ENCODE assay signal across 24 mouse cellular contexts in the genomic region with DNA sequence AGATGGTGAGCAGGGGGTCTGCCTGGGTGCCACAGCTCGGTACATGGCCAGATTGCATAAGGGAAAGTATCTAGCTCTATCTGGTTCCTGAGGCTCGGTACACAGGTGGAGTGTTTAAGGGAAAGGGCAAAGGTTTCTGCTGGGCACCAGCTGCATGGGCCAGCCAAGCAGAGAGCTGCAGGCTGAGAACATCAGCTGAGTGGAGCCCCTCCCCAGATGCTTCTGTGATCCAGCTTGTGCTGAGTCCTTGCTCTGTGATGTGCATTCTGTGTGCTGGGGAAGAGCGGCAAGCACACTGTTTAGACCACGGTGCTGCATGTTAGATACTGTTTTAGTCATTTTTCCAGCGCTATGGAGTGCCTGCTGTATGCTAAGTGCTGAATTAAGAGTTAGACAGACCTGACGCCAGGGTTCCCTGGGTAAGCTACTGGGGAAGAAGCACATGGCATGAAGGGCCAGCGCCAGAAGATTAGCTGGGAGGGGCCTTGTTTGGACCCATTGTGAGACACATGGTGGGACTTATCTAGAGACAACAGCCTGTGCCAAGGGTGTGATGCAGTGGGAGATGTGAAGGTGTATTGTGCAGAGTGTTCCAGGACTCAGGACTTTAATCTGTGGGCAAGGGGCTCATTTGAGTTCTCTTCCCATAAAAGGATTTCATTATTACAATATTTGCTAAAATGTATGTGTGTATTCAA. TPM values are rescaled to one million over a fixed set of nuclear protein-coding genes. Genes with fewer than 3 reads are reported as not detected.
DNase-seq lines count a peak whose midpoint lies in the region; ATAC-seq lines count a peak whose summit lies in the region.
"Had no signal": no experiment of that assay in that cellular context is flagged by ENCODE, and none has a peak within 500 bp of the region (broad histone marks: within the 10 kb centered on the region; RNA-seq: fewer than 3 reads in every experiment).

No protein-coding gene starts in this region.

- 73% methylated on average over 7 of the region's 7 CpGs for WGBS in heart, embryonic 11.5 days (ENCODE audit: insufficient replicate concordance)
- WGBS in liver, embryonic 11.5 days: 69% methylated on average over 7 of the region's 7 CpGs

- H3K36me3 ChIP-seq in heart, embryonic 11.5 days (ENCODE audit: control insufficient read depth, insufficient read depth, low read length): peaks cover 2% of the 10 kb centered on the region
- peaks cover 4% of the 10 kb centered on the region; the same call in 1 of the 2 replicates for H3K36me3 ChIP-seq in liver, embryonic 11.5 days (ENCODE audit: control insufficient read depth, insufficient read depth, low read length)

- no peak for DNase-seq in heart, adult 18-20 months
- peak; percentile 78 for DNase-seq in c-Kit-positive CD71-positive TER-119-negative erythroid progenitor cells, embryonic 14.5 days (ENCODE audit: low read depth)
- DNase-seq in liver, embryonic 11.5 days (ENCODE audit: low spot score): peak; percentile 41
- no peak for DNase-seq in thymus, postnatal 0 days (ENCODE audit: low spot score)
- no peak for DNase-seq in adrenal gland, postnatal 25 days
- DNase-seq: B cell, adult 2 months; cerebellum, adult 11 months; cerebellum, postnatal 14 days; gastrocnemius, postnatal 25 days; heart, postnatal 14 days; kidney, adult 11 months; midbrain, embryonic 14.5 days; right cerebral cortex, postnatal 14 days; spleen, adult 18-20 months; thymus, adult 2 months had no signal

- H3K27me3 ChIP-seq in heart, embryonic 11.5 days (ENCODE audit: control insufficient read depth, insufficient read depth, low read length): no peaks in the 10 kb centered on the region
- no peaks in the 10 kb centered on the region for H3K27me3 ChIP-seq in liver, embryonic 11.5 days (replicated peaks; ENCODE audit: control insufficient read depth, insufficient read depth, low read length)
- H3K27me3 ChIP-seq: embryonic facial prominence, embryonic 15.5 days; hindbrain, embryonic 15.5 days; neural tube, embryonic 13.5 days had no signal

- no peak overlapping the region for H3K4me3 ChIP-seq in heart, embryonic 11.5 days (ENCODE audit: low read depth, low read length)
- H3K4me3 ChIP-seq in liver, embryonic 11.5 days (ENCODE audit: low read depth, low read length): no peak overlapping the region
- H3K4me3 ChIP-seq: embryonic facial prominence, embryonic 15.5 days; hindbrain, embryonic 15.5 days; neural tube, embryonic 13.5 days had no signal

- H3K9me3 ChIP-seq in heart, embryonic 11.5 days (replicated peaks; ENCODE audit: control insufficient read depth, low read length): no peaks in the 10 kb centered on the region
- H3K9me3 ChIP-seq in liver, embryonic 11.5 days (ENCODE audit: control insufficient read depth, low read length): no peaks in the 10 kb centered on the region
- H3K9me3 ChIP-seq: embryonic facial prominence, embryonic 15.5 days; hindbrain, embryonic 15.5 days; neural tube, embryonic 13.5 days had no signal

- peak; percentile 79 for ATAC-seq in heart, embryonic 11.5 days (replicated peaks; ENCODE audit: insufficient number of reproducible peaks, low FRiP score, low TSS enrichment)
- ATAC-seq in liver, embryonic 11.5 days (replicated peaks; ENCODE audit: low FRiP score): peak; percentile 94
- ATAC-seq in megakaryocyte progenitor cell, adult 5-6 weeks (replicated peaks; ENCODE audit: poor library complexity): peak; percentile 98
- ATAC-seq: forebrain, embryonic 16.5 days had no signal

- H3K9ac ChIP-seq in heart, embryonic 11.5 days (ENCODE audit: low read depth, low read length): no peak overlapping the region
- H3K9ac ChIP-seq in liver, embryonic 11.5 days (ENCODE audit: low read depth, low read length): peak overlapping the region; percentile 35; the same call in 1 of the 2 replicates
- H3K9ac ChIP-seq: embryonic facial prominence, embryonic 15.5 days; hindbrain, embryonic 15.5 days; neural tube, embryonic 13.5 days had no signal

- H3K4me1 ChIP-seq in heart, embryonic 11.5 days (ENCODE audit: control insufficient read depth, insufficient read depth, low read length): no peaks in the 10 kb centered on the region
- peaks cover 15% of the 10 kb centered on the region for H3K4me1 ChIP-seq in liver, embryonic 11.5 days (replicated peaks; ENCODE audit: control insufficient read depth, insufficient read depth, low read length)
- H3K4me1 ChIP-seq: embryonic facial prominence, embryonic 15.5 days; hindbrain, embryonic 15.5 days; neural tube, embryonic 13.5 days had no signal

- H3K27ac ChIP-seq in heart, embryonic 11.5 days (ENCODE audit: low read depth, low read length): peak overlapping the region; percentile 54; the same call in 1 of the 2 replicates
- peak overlapping the region; percentile 78 for H3K27ac ChIP-seq in liver, embryonic 11.5 days (ENCODE audit: low read depth, low read length)
- H3K27ac ChIP-seq: embryonic facial prominence, embryonic 15.5 days; hindbrain, embryonic 15.5 days; kidney, postnatal 0 days; neural tube, embryonic 13.5 days had no signal

- H3K4me2 ChIP-seq in heart, embryonic 11.5 days: peak overlapping the region; percentile 6; the same call in 1 of the 2 replicates
- peak overlapping the region; percentile 40 for H3K4me2 ChIP-seq in liver, embryonic 11.5 days
- H3K4me2 ChIP-seq: embryonic facial prominence, embryonic 15.5 days; hindbrain, embryonic 15.5 days; neural tube, embryonic 13.5 days had no signal

RNA-seq across cellular contexts. Expression of a gene that starts 4.3 kb away (rescaled TPM):
- polyA plus RNA-seq in heart, embryonic 11.5 days (2014; fragmentation: Nextera tagmentation; extraction: Ambion mirVana): 1.4 and 1.9 TPM in 2 replicates
- 1 to 10 TPM in 1 of 2 experiments, not detected in 1; 1.7 TPM for total RNA-seq in heart, adult 18-20 months (2021)
- polyA plus RNA-seq in liver, embryonic 11.5 days (2014; fragmentation: Nextera tagmentation; extraction: Ambion mirVana): 2.9 and 3.5 TPM in 2 replicates
- 6.5 and 7.1 TPM in 2 replicates for total RNA-seq in megakaryocyte progenitor cell, adult 5-6 weeks (2015)
- not detected in 2 replicates for total RNA-seq in megakaryocyte progenitor cell, adult 5-6 weeks (2017)
- polyA plus RNA-seq in thymus, postnatal 0 days (2015; fragmentation: Nextera tagmentation; extraction: Ambion mirVana): 2.3 and 2.7 TPM in 2 replicates
- 2.2 TPM in 1 of 2 replicates, not detected in the other for total RNA-seq in adrenal gland, postnatal 25 days (2021)
- total RNA-seq: gastrocnemius, postnatal 25 days; layer of hippocampus, adult 18-20 months; layer of hippocampus, postnatal 25 days had no signal
- polyA plus RNA-seq: forebrain, embryonic 16.5 days; neural tube, embryonic 13.5 days had no signal

RNA-seq across cellular contexts. Expression of a gene that starts 7.6 kb away (rescaled TPM):
- 14.9 and 18.6 TPM in 2 replicates for polyA plus RNA-seq in heart, embryonic 11.5 days (2014; fragmentation: Nextera tagmentation; extraction: Ambion mirVana)
- total RNA-seq in heart, adult 18-20 months (2021): 10 to 100 TPM; 13.1 to 13.6 TPM
- polyA plus RNA-seq in liver, embryonic 11.5 days (2014; fragmentation: Nextera tagmentation; extraction: Ambion mirVana): 20.6 and 22.8 TPM in 2 replicates
- total RNA-seq in megakaryocyte progenitor cell, adult 5-6 weeks (2015): 7.5 and 7.6 TPM in 2 replicates
- total RNA-seq in megakaryocyte progenitor cell, adult 5-6 weeks (2017): 5.6 and 7.3 TPM in 2 replicates
- 27.9 and 29.0 TPM in 2 replicates for polyA plus RNA-seq in thymus, postnatal 0 days (2015; fragmentation: Nextera tagmentation; extraction: Ambion mirVana)
- total RNA-seq in adrenal gland, postnatal 25 days (2021): 20.7 and 31.5 TPM in 2 replicates

RNA-seq across cellular contexts. Expression of a gene that starts 11.1 kb away (rescaled TPM):
- 524 and 555 TPM in 2 replicates for polyA plus RNA-seq in heart, embryonic 11.5 days (2014; fragmentation: Nextera tagmentation; extraction: Ambion mirVana)
- 100 to 1,000 TPM; 707 to 787 TPM for total RNA-seq in heart, adult 18-20 months (2021)
- polyA plus RNA-seq in liver, embryonic 11.5 days (2014; fragmentation: Nextera tagmentation; extraction: Ambion mirVana): 311 and 331 TPM in 2 replicates
- total RNA-seq in megakaryocyte progenitor cell, adult 5-6 weeks (2015): 129 and 139 TPM in 2 replicates
- total RNA-seq in megakaryocyte progenitor cell, adult 5-6 weeks (2017): 78.8 and 107 TPM in 2 replicates
- 335 and 367 TPM in 2 replicates for polyA plus RNA-seq in thymus, postnatal 0 days (2015; fragmentation: Nextera tagmentation; extraction: Ambion mirVana)
- total RNA-seq in adrenal gland, postnatal 25 days (2021): 167 and 208 TPM in 2 replicates

RNA-seq across cellular contexts. Expression of a gene that starts 23.6 kb away (rescaled TPM):
- polyA plus RNA-seq in heart, embryonic 11.5 days (2014; fragmentation: Nextera tagmentation; extraction: Ambion mirVana): 21.5 and 24.8 TPM in 2 replicates
- 1 to 10 TPM; 5.8 to 6.2 TPM for total RNA-seq in heart, adult 18-20 months (2021)
- polyA plus RNA-seq in liver, embryonic 11.5 days (2014; fragmentation: Nextera tagmentation; extraction: Ambion mirVana): 12.4 and 12.6 TPM in 2 replicates
- total RNA-seq in megakaryocyte progenitor cell, adult 5-6 weeks (2015): 1.1 TPM in 1 of 2 replicates, not detected in the other
- 0.46 TPM in 1 of 2 replicates, not detected in the other for total RNA-seq in megakaryocyte progenitor cell, adult 5-6 weeks (2017)
- 2.1 and 2.6 TPM in 2 replicates for polyA plus RNA-seq in thymus, postnatal 0 days (2015; fragmentation: Nextera tagmentation; extraction: Ambion mirVana)
- total RNA-seq in adrenal gland, postnatal 25 days (2021): 10.8 and 11.9 TPM in 2 replicates

Comparison
In these comparisons a context has a peak if more than half of its experiments do, and no peak if none do; other contexts are left out.
1. DNase-seq: peak in c-Kit-positive CD71-positive TER-119-negative erythroid progenitor cells, embryonic 14.5 days (single experiment) and liver, embryonic 11.5 days (single experiment); none in heart, adult 18-20 months (0 of 2), thymus, postnatal 0 days (single experiment) and adrenal gland, postnatal 25 days (single experiment).
2. Peak in every context shown above with its lines, with median percentiles within 50 percentile points of each other: ATAC-seq.